Mouse (Mus musculus): ENCODE measurements at regions not wholly inside any gene's neighbourhood (a gene's known extent, or its start where the extent isn't known, plus 50 kb on each side); places are given as distances from the start of the nearest gene placed in this dataset.

GRCm38 (mm10) chr7:111337053-111337452 is 254.2 kb upstream of the Eif4g2 start:
- no peak for DNase-seq (ENCODE audit: low spot score in 2 of 2)

- no peak for DNase-seq (ENCODE audit: low spot score in 2 of 2)
These were observed 240.1 kb upstream of the Eif4g2 start for GRCm38 (mm10) chr7:111322901-111323300.

- DNase-seq (ENCODE audit: low spot score in 2 of 2): no peak
These were observed 237.1 kb upstream of the Eif4g2 start for GRCm38 (mm10) chr7:111319917-111320316.

- DNase-seq (ENCODE audit: low spot score in 2 of 2): no peak
These were observed 233.7 kb upstream of the Eif4g2 start for GRCm38 (mm10) chr7:111316479-111316990.

- no peak for DNase-seq (ENCODE audit: low spot score in 2 of 2)
These were observed 231.1 kb upstream of the Eif4g2 start for GRCm38 (mm10) chr7:111313921-111314320.

GRCm38 (mm10) chr7:111305196-111305595 is 222.4 kb upstream of the Eif4g2 start:
- no peak for DNase-seq (ENCODE audit: low spot score in 2 of 2)

GRCm38 (mm10) chr7:111301791-111302488 is 219.1 kb upstream of the Eif4g2 start:
- DNase-seq (ENCODE audit: low spot score in 2 of 2): no peak

- DNase-seq (ENCODE audit: low spot score in 2 of 2): no peak
These were observed 214.5 kb upstream of the Eif4g2 start for GRCm38 (mm10) chr7:111297174-111297902.

GRCm38 (mm10) chr7:111283411-111283955 is 200.7 kb upstream of the Eif4g2 start:
- no peak for DNase-seq (ENCODE audit: low spot score in 2 of 2)

- DNase-seq (ENCODE audit: low spot score in 2 of 2): no peak
These were observed 199.5 kb upstream of the Eif4g2 start for GRCm38 (mm10) chr7:111282314-111282713.

- no peak for DNase-seq (ENCODE audit: low spot score in 2 of 2)
These were observed 194.9 kb upstream of the Eif4g2 start for GRCm38 (mm10) chr7:111277703-111278102.

GRCm38 (mm10) chr7:111273839-111274238 is 191.0 kb upstream of the Eif4g2 start:
- no peak for DNase-seq (ENCODE audit: low spot score in 2 of 2)

- DNase-seq (ENCODE audit: low spot score in 2 of 2): no peak
These were observed 188.0 kb upstream of the Eif4g2 start for GRCm38 (mm10) chr7:111270874-111271273.

- no peak for DNase-seq (ENCODE audit: low spot score in 2 of 2)
These were observed 185.4 kb upstream of the Eif4g2 start for GRCm38 (mm10) chr7:111268197-111268596.

GRCm38 (mm10) chr7:111263302-111263701 is 180.5 kb upstream of the Eif4g2 start:
- DNase-seq (ENCODE audit: low spot score in 2 of 2): no peak

- DNase-seq (ENCODE audit: low spot score in 2 of 2): no peak
These were observed 177.1 kb upstream of the Eif4g2 start for GRCm38 (mm10) chr7:111259630-111260574.

- DNase-seq (ENCODE audit: low spot score in 2 of 2): no peak
These were observed 175.0 kb upstream of the Eif4g2 start for GRCm38 (mm10) chr7:111257842-111258241.

GRCm38 (mm10) chr7:111256199-111256598 is 173.4 kb upstream of the Eif4g2 start:
- DNase-seq (ENCODE audit: low spot score in 2 of 2): no peak

- peak; percentile 41 to 77 for DNase-seq (ENCODE audit: low spot score in 2 of 2)
These were observed 166.8 kb upstream of the Eif4g2 start for GRCm38 (mm10) chr7:111249606-111250005.

GRCm38 (mm10) chr7:111245488-111245887 is 162.7 kb upstream of the Eif4g2 start:
- DNase-seq (ENCODE audit: low spot score in 2 of 2): no peak

- no peak for DNase-seq (ENCODE audit: low spot score in 2 of 2)
These were observed 162.2 kb upstream of the Eif4g2 start for GRCm38 (mm10) chr7:111245067-111245466.

- DNase-seq (ENCODE audit: low spot score in 2 of 2): no peak
These were observed 161.0 kb upstream of the Eif4g2 start for GRCm38 (mm10) chr7:111243831-111244230.

All from heart, adult 9 months (tissue).